Mouse (Mus musculus) megakaryocyte, adult 5-6 weeks (primary cell): ENCODE measurements around the gene C1qtnf4. TPM values are rescaled to one million over a fixed set of nuclear protein-coding genes. Genes with fewer than 3 reads are reported as not detected.
"Not testable (repeated sequence)": the region's sequence is repeated elsewhere in the genome, so short reads cannot be mapped to it uniquely, and the experiment has no call there.

Experiments
- ATAC-seq: 2 replicates; pipeline ENCODE4 v1.8.0; 2016; ENCODE audit warnings: mild to moderate bottlenecking, inconsistent platforms; ENCODE audit not compliant: poor library complexity, severe bottlenecking
- total RNA-seq, 2 experiments: library from RNA; stranded (forward) in 1 of 2; stranded (reverse) in 1 of 2; fragments of 153-499, 151-499 nt in 1 of 2; fragments of 221-1000, 200-1000 nt in 1 of 2; gene quantifications; 2 replicates each; pipeline versions ENCODE4 v1.2.3 to v1.2.4; 2015 to 2017

Gene C1qtnf4
- total RNA-seq, 2 experiments from 2014 or later: not detected

GRCm38 (mm10) chr2:90880144-90880785, 5.4 kb upstream of the C1qtnf4 start:
- no peak for ATAC-seq

- no peak for ATAC-seq
Measured at GRCm38 (mm10) chr2:90881824-90882223, 3.8 kb upstream of the C1qtnf4 start.

- no peak for ATAC-seq
Measured at GRCm38 (mm10) chr2:90886436-90886835, 776 bp downstream of the C1qtnf4 start.

- ATAC-seq: no peak
Measured at GRCm38 (mm10) chr2:90887627-90888026, 2.0 kb downstream of the C1qtnf4 start.

GRCm38 (mm10) chr2:90889550-90890548, 4.2 kb downstream of the C1qtnf4 start:
- ATAC-seq: peak; percentile 56

GRCm38 (mm10) chr2:90893673-90894298, 8.1 kb downstream of the C1qtnf4 start:
- 0 out of 2 replicates have a peak, but pooled peaks have one; percentile 26 for ATAC-seq

GRCm38 (mm10) chr2:90894299-90894677, 8.6 kb downstream of the C1qtnf4 start:
- not testable (repeated sequence) for ATAC-seq

GRCm38 (mm10) chr2:90903398-90903797, 17.7 kb downstream of the C1qtnf4 start:
- no peak for ATAC-seq

GRCm38 (mm10) chr2:90904076-90904855, 18.6 kb downstream of the C1qtnf4 start, which contains the start of the genes Kbtbd4 and Ndufs3:
Kbtbd4 (plus strand) TSS chr2:90904740.
Ndufs3 (minus strand) TSS chr2:90904827.
- peak; percentile 99 for ATAC-seq

GRCm38 (mm10) chr2:90904856-90905224, 19.2 kb downstream of the C1qtnf4 start:
- peak; percentile 23; the same call in 1 of the 2 replicates for ATAC-seq

GRCm38 (mm10) chr2:90906721-90907120, 21.1 kb downstream of the C1qtnf4 start:
- no peak for ATAC-seq

- ATAC-seq: no peak
Measured at GRCm38 (mm10) chr2:90910861-90911260, 25.2 kb downstream of the C1qtnf4 start.

GRCm38 (mm10) chr2:90911668-90912067, 26.0 kb downstream of the C1qtnf4 start:
- no peak for ATAC-seq

GRCm38 (mm10) chr2:90913671-90914070, 28.0 kb downstream of the C1qtnf4 start:
- no peak for ATAC-seq

GRCm38 (mm10) chr2:90915516-90915915, 29.9 kb downstream of the C1qtnf4 start:
- ATAC-seq: no peak

- no peak; the same call in 1 of the 2 replicates for ATAC-seq
Measured at GRCm38 (mm10) chr2:90916560-90917232, 31.0 kb downstream of the C1qtnf4 start.

GRCm38 (mm10) chr2:90917233-90917998, 31.8 kb downstream of the C1qtnf4 start:
- ATAC-seq: peak; percentile 84

GRCm38 (mm10) chr2:90917999-90918698, 32.5 kb downstream of the C1qtnf4 start:
- ATAC-seq: peak; percentile 59; the same call in 1 of the 2 replicates
